Mouse (Mus musculus): ENCODE measurements around the gene Ppp3ca.

- TF ChIP-seq POLR2A (IDR thresholded peaks at IDR 0.05; ENCODE audit: low read depth, low read length) (no peak), CTCF (IDR thresholded peaks at IDR 0.05; ENCODE audit: extremely low read depth, insufficient read length, insufficient replicate concordance, low read depth, low read length) (no peak)
Measured at GRCm38 (mm10) chr3:136828451-136828850, 158.5 kb downstream of the Ppp3ca start.

Measured in small intestine, adult 2 months (tissue).